Mouse (Mus musculus): ENCODE measurements around the gene Cdc16.

Cdc16 gene

DNA sequence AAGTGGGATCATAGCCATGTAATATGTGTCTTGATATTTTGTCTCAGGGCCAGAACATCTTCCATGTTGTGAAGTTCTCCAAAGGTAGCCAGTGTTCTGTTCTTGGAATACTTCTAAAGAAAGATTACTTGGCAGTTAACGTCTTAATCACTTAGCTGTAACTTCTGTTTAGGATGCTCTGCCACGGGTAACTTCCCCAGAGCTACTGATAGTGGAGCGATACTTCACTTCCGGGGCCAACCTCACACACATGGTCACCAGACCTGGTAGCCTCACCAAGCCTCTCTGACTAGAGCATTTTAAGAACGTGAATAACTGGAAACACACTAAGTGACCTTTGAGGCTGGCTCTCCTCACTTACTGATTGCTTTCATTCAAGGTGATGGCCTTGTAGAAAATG is 42.1 kb downstream of the Cdc16 start:
- no peak for DNase-seq (ENCODE audit: low read depth, low spot score)

DNA sequence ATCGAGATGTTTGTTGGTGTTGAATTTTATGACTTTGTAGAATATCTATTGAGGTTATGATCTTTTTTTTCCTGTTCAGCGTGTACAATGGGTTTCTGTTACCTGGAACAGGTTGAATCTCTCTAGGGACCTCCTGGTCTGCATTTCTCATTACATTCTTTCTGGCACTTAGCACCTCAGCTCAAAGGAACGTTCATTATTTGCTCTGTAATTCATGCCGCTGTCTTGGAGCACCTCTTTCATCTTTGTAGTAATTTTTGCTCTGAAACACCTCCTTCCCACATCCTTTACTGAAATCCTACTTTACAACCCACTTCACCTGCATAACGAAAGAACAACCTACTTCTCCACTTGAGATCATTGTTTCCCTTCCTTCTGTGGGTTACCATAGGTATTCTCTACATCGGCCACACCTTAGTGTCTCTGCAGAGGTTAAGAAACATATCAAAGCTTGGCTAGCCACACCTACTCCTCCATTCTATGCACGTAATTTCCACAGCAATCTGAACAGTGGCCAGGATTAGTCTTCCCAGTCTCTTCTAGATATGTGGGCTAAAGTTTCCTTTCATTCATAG is 71.2 kb downstream of the Cdc16 start:
- DNase-seq (ENCODE audit: low read depth, low spot score), result no peak
